Mouse (Mus musculus) G1E (cell line): ENCODE measurements around the gene Igfbp2.

Experiments
- CTCF ChIP-seq: IDR thresholded peaks from 2 replicates; pipeline ENCODE4 v1.5.1; 2012; ENCODE audit warnings: low read depth, low read length, inconsistent platforms, mixed read lengths
- GATA1 ChIP-seq: IDR thresholded peaks from 2 replicates; pipeline ENCODE4 v1.6.1; 2012; ENCODE audit warnings: borderline replicate concordance, low read length, inconsistent platforms, mixed read lengths
- GATA2 ChIP-seq: IDR thresholded peaks from 2 replicates; pipeline ENCODE4 v1.6.1; 2012; ENCODE audit warnings: low read depth, low read length, inconsistent platforms, borderline replicate concordance

GRCm38 (mm10) chr1:72847849-72848380 is 23.6 kb downstream of the Igfbp2 start:
- no peak for TF ChIP-seq CTCF
- TF ChIP-seq GATA2: no peak
- TF ChIP-seq GATA1: no peak
